Mouse (Mus musculus) cerebellum, postnatal 25 days (tissue): ENCODE measurements at regions not wholly inside any gene's neighbourhood (a gene's known extent, or its start where the extent isn't known, plus 50 kb on each side); places are given as distances from the start of the nearest gene placed in this dataset.
"Not testable (repeated sequence)": the region's sequence is repeated elsewhere in the genome, so short reads cannot be mapped to it uniquely, and the experiment has no call there.

ENCODE experiments used
- DNase-seq, 2 experiments: peaks; one replicate each; pipeline ENCODE4 v3.0.0; 2021; ENCODE audit warnings: mixed read lengths in 2 of 2

- DNase-seq, result no peak
These were observed 348.7 kb upstream of the Cpeb2 start for GRCm38 (mm10) chr5:42884251-42884650.

- peak; percentile 66 to 79 for DNase-seq
These were observed 341.1 kb upstream of the Cpeb2 start for GRCm38 (mm10) chr5:42891890-42892289.

DNA sequence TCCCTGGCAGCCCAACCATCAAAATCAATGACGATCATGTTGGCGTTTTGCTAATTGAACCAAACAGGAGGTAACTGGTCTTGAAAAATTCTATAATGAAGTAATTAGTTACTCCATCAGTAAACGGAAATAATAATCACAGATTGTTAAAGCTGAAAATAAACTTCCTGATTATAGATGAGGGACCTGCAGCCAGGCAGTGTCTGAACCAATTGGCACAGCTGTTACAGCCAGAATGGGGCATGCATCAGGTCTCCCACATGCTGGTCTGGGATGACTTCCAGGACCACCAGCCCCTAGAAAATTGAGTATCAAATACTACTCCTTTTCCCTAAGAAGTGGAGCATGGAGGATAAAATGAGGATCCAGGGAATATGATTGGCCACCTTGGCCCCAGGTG is 326.8 kb upstream of the Cpeb2 start:
- DNase-seq, result no peak

DNA sequence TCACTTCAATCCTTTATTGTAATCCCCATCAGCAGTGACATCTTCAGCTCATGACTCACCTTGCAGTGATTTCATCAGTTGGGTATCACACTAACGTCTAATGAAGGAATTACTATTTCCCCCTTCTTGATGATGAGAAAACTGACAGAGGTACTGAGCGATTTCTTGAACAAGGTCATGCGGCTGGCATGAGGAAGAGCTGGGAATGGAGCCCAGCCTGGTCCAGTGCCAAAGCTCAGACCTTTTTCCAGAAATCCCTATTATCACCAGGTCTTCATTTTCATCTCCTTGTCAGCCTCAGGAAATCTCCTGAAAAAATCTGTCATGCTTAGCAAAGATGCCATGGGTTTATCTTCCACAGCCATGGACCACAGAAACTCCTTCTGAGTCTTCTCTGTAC is 313.6 kb upstream of the Cpeb2 start:
- peak; percentile 85 to 89 for DNase-seq

DNA sequence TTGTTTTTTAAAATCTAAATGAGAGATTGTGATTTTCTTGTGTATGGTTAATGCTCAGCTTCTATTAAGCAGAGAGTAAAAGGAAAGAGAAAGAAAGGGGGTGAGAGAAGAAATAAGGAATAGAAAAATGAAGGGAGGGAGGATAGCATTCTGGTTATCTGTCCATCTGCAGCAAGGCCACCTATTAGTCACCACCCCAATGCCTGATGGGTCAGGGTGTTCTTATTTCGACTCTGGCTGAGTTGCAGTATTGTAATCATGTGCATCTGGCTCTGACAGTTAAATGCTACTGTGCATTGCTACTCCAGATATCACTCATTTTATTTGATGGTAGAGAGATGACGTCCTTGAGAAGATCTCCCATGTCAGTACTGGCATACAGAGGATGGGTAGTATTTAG is 300.9 kb upstream of the Cpeb2 start:
- no peak for DNase-seq

DNA sequence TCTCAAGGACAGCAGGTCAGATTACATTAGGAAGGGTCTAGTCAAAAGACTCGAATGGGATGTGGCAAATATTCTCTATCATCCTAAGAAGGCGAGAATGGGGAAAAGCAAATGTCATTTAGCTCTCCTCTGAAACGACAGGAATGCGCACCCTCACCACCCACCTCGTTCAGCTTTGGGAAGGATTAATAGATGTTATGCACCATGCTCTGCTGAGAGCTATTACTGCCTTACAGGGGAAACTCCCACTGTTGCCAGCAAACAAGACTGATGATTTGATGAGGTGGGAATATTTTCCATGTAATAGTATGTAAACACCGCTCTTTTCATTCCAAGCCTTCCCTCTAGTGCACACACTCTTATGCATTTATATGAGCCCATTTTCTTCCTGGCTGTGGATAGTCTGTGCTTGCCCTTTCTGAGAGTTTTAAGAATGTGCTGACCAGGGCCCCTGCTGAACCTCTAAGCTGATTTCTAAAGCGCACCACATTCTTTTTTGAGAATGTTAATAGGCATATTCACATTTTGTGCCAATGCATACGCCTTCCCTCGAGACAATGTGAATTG is 273.6 kb upstream of the Cpeb2 start:
- DNase-seq, result no peak

- not testable (repeated sequence) for DNase-seq
These were observed 266.0 kb upstream of the Cpeb2 start for GRCm38 (mm10) chr5:42966952-42967351.

GRCm38 (mm10) chr5:42969209-42969608 is 263.8 kb upstream of the Cpeb2 start:
- DNase-seq, result no peak

DNA sequence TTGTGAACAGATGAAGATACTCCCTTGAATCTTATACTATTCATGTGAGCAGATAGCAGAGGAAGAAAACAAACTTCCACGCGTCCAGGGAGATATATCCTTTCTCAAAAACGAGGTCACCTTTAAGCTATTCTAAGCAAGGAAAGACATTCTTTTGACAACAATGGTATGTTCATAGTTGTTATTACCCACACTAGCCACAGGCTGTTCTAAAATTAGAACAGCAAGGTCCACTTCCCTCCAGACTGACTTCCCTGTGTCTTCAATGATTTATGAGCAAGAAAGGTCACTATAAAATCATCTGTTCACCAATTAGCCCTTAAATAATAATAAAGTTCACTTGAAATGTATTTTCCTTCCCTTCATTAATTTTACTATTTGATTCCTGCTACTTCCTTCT is 263.3 kb upstream of the Cpeb2 start:
- DNase-seq, result no peak

DNA sequence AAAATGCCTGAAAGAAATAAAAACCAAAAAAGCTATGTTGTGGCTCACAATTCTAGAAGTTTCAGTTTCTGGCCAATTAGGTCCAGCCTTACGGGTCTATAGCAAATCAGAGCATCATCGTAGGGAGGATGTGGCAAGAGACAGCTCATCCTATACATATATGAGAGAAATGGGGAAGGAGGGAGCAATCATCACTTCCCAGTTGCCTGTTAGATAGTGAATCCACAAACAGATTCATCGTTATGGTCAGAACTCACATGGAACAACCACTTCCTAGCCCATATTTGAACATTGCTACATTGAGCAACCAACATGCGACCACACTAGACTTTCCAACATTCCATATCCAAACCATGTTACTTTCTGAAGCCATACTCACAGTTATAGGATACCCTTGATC is 255.9 kb upstream of the Cpeb2 start:
- no peak for DNase-seq

DNA sequence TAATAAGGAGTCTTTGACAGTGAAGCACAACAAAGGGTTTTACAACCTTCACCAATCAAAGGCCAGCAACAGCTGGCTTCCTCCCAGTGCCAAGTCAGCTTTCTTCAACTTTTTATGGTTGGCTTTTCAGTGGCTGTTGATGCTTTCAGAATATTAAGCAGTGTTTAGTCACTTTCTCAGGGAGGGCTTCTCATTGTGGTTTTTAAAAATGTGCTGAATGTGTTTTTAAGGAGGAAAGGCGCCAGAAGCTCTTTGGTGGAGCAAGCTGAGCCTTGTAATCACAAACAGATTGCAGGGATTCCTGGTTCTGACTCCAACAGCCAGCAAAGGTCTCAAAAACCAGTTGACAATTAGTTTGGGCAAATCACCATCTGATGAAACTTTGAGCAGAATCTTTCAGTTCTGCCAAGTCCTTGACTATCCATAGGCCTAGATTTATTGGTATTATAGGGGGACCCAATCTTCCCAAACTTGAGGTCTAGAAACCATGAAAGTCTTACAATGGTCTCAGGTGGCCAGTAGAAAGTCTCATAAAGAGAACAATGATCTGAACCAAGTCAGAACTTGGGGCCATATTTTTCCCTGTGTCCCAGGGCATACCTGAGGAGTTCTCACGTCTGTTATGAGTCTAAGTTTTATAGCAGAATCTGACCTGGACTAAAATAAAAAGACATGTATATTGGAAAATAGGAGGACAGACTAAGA is 251.9 kb upstream of the Cpeb2 start:
- no peak for DNase-seq

DNA sequence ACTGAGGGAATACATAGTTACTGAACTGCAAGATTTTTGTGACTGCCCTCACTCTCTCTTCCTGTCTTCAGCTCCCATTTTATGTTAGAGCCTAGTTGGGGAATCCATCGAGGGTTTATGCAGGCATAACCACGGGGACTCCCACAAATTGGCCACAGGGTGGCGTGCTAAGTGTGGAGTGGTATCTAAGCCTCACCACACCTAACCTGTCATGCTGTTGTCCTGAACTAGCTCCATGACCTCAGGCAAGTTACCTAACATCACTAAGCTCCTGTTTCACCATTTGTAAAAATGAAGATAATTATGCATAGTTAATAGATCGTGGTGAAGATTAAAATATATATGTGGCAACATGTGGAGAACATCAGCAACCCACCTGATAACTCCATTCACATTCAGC is 246.8 kb upstream of the Cpeb2 start:
- peak in 1 of 2 experiments; percentile 29 for DNase-seq

DNA sequence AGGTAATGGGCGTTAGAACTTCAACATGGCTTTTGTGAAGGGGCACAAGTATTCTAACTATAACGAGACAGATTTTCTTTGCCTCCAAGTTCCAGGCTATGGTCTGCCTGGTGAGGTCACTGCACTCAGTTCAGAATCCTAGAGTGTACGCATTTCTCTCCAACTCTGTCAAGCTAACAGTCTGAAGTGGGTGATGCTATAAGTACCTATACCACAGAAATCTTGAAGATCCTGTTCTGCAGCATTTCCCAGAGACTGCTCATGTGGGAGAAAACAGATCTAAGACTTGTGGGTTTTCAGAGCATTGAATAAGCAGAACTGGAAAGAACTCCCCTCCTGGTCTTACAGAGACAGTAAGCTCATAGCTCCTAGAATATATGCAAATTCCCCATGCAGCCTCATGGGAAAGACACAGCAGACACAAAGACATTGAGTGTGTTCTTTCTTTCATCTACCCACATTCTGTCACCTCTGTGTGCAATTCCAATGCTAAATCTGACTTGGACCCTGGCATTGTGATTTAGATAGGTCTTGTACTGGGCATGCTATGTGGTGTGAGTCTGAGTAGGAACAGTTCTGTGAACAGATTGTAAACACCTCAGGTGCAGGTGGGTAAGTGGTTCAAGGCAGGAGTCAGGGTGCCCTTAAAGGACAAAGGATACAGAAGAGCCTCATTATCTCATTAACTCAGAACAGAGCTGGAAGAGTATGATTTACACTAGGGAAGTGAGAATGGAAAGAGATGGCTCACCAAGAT is 245.1 kb upstream of the Cpeb2 start:
- no peak for DNase-seq

DNA sequence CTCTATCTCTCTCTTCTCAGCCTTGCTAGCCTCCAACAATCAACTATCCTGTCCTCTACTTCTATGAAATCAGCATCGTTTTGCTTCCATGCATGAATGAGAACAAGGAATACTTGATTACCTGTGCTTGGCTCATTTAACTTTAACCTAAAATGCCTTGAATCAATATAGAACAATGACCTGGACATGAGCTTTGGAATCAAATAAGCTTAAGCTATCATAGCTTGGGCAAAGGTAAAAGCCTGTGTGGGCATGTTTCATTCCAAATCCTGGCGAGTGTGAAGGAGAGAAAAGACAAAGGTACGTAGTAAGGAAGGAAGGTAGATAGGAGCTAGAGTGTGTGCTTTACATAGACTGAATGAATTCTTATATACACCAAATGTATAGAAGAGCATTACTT is 243.7 kb upstream of the Cpeb2 start:
- DNase-seq, result no peak

DNA sequence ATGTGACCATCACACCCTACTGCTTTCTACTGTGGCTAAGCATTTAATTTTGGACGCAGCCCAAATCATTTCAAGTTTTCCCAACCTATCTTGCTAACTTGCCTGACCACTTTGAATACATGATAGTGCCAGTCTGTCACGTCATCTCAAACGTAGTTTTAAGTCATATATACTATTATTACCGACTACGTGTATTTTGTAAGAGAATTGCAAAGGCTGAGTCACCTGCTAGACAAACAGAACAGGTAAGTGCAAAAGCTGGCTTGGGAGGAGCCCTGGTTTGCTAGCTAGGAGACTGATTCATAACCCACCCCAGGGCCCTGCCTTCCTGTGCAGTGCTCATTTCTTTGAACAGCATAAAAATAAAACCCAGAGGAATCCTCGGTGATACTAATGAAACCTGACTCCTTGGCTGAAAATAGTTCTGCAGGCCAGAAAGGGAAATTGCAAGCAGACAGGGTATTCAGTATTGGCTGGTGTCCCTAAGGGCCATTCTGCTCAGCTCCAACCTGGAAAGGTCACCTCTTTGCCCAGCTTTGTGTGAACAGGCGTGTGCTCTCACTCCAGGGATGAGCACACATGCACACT is 208.9 kb upstream of the Cpeb2 start:
- DNase-seq, result peak; percentile 40 to 55

DNA sequence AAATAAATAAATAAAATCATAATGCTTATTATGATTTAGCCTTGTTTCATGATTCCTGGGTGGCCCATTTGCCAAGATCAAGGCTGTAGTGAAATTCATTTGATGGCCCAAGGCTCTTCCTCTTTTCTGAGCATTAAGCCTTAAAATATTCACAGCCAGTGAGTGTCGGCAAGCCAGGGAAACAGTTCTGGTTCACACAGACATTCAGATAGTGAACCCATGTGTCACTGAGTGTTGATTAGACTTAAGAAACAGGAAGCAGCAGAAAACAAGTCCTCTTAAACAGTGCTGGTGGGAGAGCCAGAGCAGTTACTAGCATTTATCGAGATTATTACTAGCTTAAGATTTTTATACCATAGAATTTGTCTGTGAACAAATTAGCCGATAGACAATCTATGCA is 201.7 kb upstream of the Cpeb2 start:
- DNase-seq, result no peak

DNA sequence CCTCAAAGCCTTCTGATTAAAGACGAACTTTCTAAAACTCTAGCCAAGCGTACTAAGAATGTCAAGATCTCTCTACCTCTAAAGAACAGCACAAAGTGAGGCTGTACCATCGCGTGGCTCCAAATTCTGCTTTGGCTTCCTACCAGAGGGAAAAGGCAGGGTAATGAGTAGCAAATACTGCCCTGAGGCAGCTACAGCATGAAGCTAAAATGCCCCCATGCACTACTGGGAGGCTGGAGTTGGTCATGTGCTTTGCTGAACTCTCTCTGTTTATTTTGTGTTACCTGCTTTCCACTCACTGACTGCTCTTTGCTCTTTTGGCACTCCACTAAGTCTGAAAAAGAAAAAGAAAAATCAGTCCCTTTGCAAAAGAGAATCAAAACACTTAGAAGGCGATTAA is 201.1 kb upstream of the Cpeb2 start:
- DNase-seq, result no peak

- DNase-seq, result no peak
These were observed 198.5 kb upstream of the Cpeb2 start for GRCm38 (mm10) chr5:43034421-43034820.

DNA sequence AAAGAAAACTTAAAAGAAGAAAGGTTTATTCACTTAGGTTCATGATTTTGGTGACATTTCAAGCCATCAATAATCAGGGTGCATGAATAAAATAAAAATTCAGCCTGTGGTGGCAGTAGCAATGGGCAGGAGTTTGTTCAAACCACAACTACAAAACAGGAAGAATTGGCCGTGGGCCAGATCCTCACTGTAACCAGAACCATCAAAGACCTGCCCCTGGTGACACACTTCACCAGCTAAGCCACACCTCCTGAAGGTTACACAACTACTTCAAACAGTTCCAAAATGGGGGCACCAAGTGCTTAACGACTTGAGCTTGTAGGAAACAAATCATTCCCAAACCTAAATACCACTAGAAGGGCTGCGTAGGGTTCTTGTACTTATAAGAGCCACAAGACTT is 195.4 kb upstream of the Cpeb2 start:
- peak in 1 of 2 experiments; percentile 28 for DNase-seq

GRCm38 (mm10) chr5:43039525-43039924 is 193.4 kb upstream of the Cpeb2 start:
- no peak for DNase-seq

DNA sequence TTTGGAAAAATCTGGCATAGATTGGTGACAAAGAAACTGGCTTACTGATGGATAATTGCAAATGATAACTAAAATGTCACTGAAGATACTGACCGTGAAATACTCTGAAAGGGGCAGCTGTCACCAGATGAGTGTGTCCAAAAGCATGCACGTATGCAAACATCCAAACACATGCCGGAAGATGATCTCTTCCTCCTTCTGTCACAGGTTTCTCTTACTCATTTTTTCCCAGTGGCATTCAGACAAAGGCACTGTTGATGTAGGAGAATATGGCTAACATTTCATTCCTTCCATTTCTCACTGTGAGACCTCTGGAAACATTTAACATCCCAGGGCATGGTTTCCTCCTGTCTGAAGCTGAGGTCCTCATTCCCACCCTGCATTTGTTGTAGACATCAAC is 190.4 kb upstream of the Cpeb2 start:
- no peak for DNase-seq

- DNase-seq, result no peak
These were observed 187.1 kb upstream of the Cpeb2 start for GRCm38 (mm10) chr5:43045860-43046259.

DNA sequence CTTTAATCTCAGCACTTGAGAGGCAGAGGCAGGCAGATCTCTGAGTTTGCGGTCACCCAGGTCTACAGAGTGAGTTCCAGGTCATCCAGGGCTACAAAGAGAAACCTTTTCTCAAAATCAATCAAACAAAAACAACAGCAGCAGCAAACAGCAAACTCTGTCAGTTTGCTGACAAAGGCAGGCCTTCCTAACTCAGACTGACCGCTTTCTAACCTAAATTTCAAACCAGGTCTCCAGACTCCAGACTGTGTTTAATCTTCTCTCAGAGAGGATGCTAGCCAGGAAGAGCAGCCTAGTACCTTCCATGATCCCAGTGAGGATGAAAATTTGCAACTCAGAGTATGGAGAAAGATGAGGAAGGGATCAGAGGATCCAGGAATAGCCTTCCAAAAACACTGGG is 185.7 kb upstream of the Cpeb2 start:
- DNase-seq, result no peak
